Mouse (Mus musculus) thymus, adult 2 months (tissue): ENCODE data around the gene Zfp775. TPM values are rescaled to one million over a fixed set of nuclear protein-coding genes. Genes with fewer than 3 reads are reported as not detected.

Source experiments
- DNase-seq: peaks from one replicate; pipeline ENCODE4 v3.0.0; 2021
- H3K27ac ChIP-seq: fragments of 200-500 bp; 2 replicates; pipeline ENCODE4 v1.5.1; 2012; ENCODE audit warnings: low read length, control low read depth; ENCODE audit not compliant: control insufficient read depth, insufficient read depth
- H3K27me3 ChIP-seq: fragments of 200-500 bp; 2 replicates; pipeline ENCODE4 v1.6.1; 2012; ENCODE audit warnings: mild to moderate bottlenecking, low read length, moderate library complexity, mixed read lengths; ENCODE audit not compliant: control insufficient read depth, insufficient read depth
- H3K36me3 ChIP-seq: fragments of 200-500 bp; 2 replicates; pipeline ENCODE4 v1.6.1; 2012; ENCODE audit warnings: mild to moderate bottlenecking, low read length, moderate library complexity; ENCODE audit not compliant: control insufficient read depth, insufficient read depth
- H3K4me1 ChIP-seq: fragments of 200-500 bp; replicated peaks from 2 replicates; pipeline ENCODE4 v1.6.1; 2012; ENCODE audit warnings: low read length; ENCODE audit not compliant: control insufficient read depth, insufficient read depth
- H3K4me3 ChIP-seq: fragments of 200-500 bp; 2 replicates; pipeline ENCODE4 v1.5.1; 2012; ENCODE audit warnings: mild to moderate bottlenecking, low read length, control low read depth, moderate library complexity; ENCODE audit not compliant: control insufficient read depth, insufficient read depth
- CTCF ChIP-seq: fragments of 200-500 bp; IDR thresholded peaks from 2 replicates; pipeline ENCODE4 v1.5.1; 2012; ENCODE audit warnings: mild to moderate bottlenecking, control low read depth, low read length, moderate library complexity, borderline replicate concordance; ENCODE audit not compliant: control insufficient read depth, poor library complexity, insufficient read depth; ENCODE audit errors: extremely low read depth
- POLR2A ChIP-seq: fragments of 200-500 bp; IDR thresholded peaks from 2 replicates; pipeline ENCODE4 v1.6.1; 2012; ENCODE audit warnings: mild to moderate bottlenecking, low read length, control low read depth, moderate library complexity; ENCODE audit not compliant: control insufficient read depth, poor library complexity, insufficient read depth; ENCODE audit errors: extremely low read depth
- WGBS: fragments of 180-500 bp; shearing (Covaris S2); methylation state at CpG from one replicate; pipeline ENCODE4 v1.1.7; 2018; 5-methylcytosine and 5-hydroxymethylcytosine counted together
- polyA plus RNA-seq: library from polyadenylated mRNA; depleted of rRNA; stranded (reverse); fragments of >200 nt; gene quantifications from 2 replicates; pipeline ENCODE4 v1.2.3, GENCODE M21; 2012

Gene Zfp775
- polyA plus RNA-seq, 1 experiment: 8.2 TPM

DNA sequence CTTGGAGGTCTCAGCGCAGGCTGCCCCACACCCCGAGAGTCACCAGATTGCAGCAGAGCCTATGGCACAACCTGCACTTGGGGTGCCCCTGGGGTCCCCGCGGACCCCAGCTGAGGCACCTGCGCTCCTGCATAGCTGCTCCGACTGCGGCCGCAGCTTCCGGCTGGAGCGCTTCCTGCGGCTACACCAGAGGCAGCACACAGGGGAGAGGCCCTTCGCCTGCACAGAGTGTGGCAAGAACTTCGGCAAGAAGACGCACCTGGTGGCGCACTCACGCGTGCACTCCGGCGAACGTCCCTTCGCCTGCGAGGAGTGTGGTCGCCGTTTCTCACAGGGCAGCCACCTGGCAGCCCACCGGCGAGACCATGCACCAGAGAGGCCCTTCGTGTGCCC, 4.6 kb upstream of the Zfp775 start:
- H3K27me3 ChIP-seq: no peaks in the 10 kb centered on the region
- 98% methylated on average over 27 of the region's 27 CpGs for WGBS
- no peak for TF ChIP-seq CTCF
- TF ChIP-seq POLR2A: no peak
- no peaks in the 10 kb centered on the region for H3K36me3 ChIP-seq
- H3K4me1 ChIP-seq: peaks cover 22% of the 10 kb centered on the region
- no peak overlapping the region for H3K4me3 ChIP-seq
- no peak for DNase-seq
- H3K27ac ChIP-seq: no peak overlapping the region

DNA sequence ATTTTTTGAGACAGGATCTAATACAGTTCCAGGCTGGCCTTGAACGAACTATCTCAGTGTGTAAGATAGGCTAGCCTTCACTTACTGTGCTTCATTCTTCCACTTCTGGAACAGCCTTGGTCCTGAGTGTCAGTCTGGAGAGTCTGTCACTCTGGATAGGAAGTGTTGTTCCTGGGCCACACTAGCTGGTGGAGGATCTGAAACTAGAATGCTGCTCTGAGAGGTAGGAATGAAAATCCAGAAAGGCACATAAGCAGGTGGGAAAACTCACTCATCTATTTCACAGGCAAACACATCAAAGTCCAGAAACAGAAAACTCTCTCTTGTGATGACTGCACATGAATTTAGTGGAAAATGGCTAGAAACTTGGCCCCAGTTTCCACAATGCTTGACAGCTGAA, 1.3 kb upstream of the Zfp775 start:
- DNase-seq: no peak
- no peak overlapping the region for H3K27ac ChIP-seq
- WGBS: 98% methylated on average over 1 of the region's 1 CpGs
- TF ChIP-seq CTCF: no peak
- no peak for TF ChIP-seq POLR2A
- H3K4me3 ChIP-seq: no peak overlapping the region
- peaks cover 7% of the 10 kb centered on the region for H3K4me1 ChIP-seq
- H3K27me3 ChIP-seq: no peaks in the 10 kb centered on the region
- H3K36me3 ChIP-seq: no peaks in the 10 kb centered on the region

DNA sequence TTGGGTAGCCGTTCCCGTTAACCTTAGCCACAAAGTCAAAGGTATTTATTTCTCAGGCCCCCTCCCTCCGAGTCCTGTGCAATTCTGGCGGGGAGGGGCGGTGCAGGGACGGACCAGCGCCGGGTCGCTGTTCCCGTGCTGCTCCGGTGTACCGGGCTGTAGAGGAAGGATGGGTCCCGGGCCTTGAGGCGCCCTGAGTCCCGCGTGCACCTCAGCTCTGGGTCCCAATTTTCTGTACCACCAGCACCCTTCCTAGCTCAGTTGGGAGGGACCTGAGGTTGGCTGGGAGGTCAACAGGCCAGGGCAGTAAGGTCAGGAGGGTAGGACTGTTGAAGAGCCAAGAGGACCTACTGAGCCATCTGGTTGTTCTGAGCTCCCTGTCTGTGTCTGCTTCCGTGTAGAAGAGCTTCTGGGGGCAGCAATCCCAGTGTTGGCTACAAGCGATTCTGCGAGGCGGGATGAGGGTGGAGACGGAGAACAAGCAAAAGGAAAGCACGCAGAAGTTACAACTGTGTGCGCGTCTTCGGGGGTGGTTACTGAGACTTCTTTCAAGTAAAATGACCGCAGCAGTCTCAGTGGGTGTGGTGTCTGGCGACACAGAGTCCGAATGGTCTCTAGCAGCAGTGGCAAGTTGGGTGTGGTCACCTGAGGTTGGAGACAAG, 348 bp downstream of the Zfp775 start:
- under 1% methylated on average over 28 of the region's 28 CpGs for WGBS

DNA sequence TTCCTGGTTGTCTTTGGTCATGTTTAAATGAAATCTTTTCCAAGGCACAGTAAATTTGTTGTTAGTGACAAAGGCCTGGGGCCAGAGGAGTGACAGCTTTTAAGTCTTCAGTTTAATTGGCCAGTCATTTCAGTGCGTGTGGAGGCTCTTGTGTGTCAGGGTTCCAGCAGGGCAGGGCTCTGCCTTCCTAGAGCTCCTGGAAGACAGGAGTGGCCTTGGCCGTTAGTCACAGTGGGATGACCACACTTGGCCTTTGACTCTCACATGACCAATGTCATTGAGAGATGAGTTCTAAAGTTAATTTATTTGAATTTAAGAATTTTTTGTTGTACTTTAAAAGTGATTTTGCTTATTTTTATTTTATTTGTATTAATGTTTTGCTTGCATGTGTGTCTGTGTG, 6.3 kb downstream of the Zfp775 start:
- TF ChIP-seq POLR2A (no peak), CTCF (no peak)
- Histone ChIP-seq H3K4me3 (no peak overlapping the region), H3K27ac (no peak overlapping the region), H3K4me1 (peaks cover 14% of the 10 kb centered on the region; the same call in 1 of the 2 replicates), H3K27me3 (no peaks in the 10 kb centered on the region), H3K36me3 (no peaks in the 10 kb centered on the region)
- no peak for DNase-seq
- 94% methylated on average over 2 of the region's 2 CpGs for WGBS

More for the DNA sequence above, 348 bp downstream of the Zfp775 start:
- H3K36me3 ChIP-seq: no peaks in the 10 kb centered on the region
- H3K27me3 ChIP-seq: no peaks in the 10 kb centered on the region
- H3K4me1 ChIP-seq: peaks cover 7% of the 10 kb centered on the region
- no peak for DNase-seq
- H3K4me3 ChIP-seq: peak overlapping the region; percentile 96
- TF ChIP-seq POLR2A: no peak; the same call in 1 of the 2 replicates
- no peak overlapping the region for H3K27ac ChIP-seq

DNA sequence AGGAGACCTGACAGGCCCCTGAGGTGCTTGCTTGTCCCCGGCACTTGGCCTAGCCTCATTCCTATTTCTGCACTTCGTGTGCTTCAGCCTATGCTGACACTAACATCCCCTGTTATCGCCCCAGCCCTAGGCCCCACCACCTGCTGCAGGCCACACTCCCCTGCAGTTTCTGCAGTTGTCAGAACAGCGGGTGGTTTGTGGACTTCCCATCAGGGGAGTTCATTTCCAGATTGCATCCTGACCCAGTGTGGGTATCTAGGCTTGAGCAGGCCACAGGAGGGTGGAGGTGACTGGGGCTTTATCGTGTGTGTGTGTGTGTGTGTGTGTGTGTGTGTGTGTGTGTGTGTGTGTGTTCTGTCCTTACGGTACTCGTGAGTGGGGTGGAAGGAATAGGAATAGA, 7.6 kb downstream of the Zfp775 start:
- 42% methylated on average over 7 of the region's 7 CpGs for WGBS
- no peak for DNase-seq
- H3K4me3 ChIP-seq: no peak overlapping the region
- H3K4me1 ChIP-seq: peaks cover 14% of the 10 kb centered on the region; the same call in 1 of the 2 replicates
- no peaks in the 10 kb centered on the region for H3K27me3 ChIP-seq
- TF ChIP-seq POLR2A: no peak
- no peak for TF ChIP-seq CTCF
- H3K27ac ChIP-seq: no peak overlapping the region
- H3K36me3 ChIP-seq: no peaks in the 10 kb centered on the region

DNA sequence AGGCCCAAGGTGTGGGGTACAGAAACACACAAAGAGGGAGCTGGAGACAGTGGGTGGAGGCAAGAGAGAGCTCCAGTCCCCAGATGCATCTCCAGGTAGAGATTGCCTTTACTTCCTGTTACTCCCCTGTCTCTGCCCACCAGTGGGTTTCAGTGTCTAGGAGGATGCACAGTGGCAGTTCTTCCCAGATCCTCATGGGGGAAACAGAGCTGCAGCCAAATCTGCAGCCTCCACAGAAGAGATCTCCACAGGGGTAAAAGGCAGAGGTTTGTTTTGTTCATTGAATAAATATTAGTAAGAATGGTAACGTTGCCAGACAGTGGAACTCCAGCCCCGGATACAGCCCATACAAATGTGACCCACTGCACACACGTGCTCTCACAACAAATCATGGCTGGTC, 8.8 kb downstream of the Zfp775 start:
- TF ChIP-seq POLR2A (no peak), CTCF (no peak)
- DNase-seq: no peak
- Histone ChIP-seq H3K27me3 (no peaks in the 10 kb centered on the region), H3K4me3 (no peak overlapping the region), H3K27ac (no peak overlapping the region), H3K36me3 (no peaks in the 10 kb centered on the region), H3K4me1 (peaks cover 14% of the 10 kb centered on the region; the same call in 1 of the 2 replicates)
- WGBS: 90% methylated on average over 3 of the region's 3 CpGs

DNA sequence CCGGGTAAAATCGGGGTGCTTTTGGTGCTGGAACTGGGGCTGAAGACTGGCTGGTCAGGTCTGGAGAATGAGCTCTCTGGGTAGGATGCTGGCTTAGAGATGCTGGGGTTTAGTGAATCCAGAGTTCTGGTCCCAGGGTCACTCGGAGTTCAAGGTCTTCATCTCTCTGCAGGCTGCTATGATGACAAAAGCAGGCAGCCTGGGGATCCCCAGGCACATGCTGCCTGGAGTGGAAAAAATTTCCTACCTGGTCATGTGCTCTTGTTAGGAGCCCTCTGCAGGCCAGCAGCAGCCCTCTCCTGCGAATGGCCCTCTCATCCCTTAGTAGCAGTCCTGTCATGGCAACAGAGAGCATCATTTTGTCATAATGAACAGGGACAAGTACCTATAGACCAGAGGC, 11.6 kb downstream of the Zfp775 start:
- H3K4me1 ChIP-seq: peaks cover 14% of the 10 kb centered on the region; the same call in 1 of the 2 replicates
- no peak overlapping the region for H3K27ac ChIP-seq
- 97% methylated on average over 4 of the region's 4 CpGs for WGBS
- H3K36me3 ChIP-seq: no peaks in the 10 kb centered on the region
- H3K4me3 ChIP-seq: no peak overlapping the region
- no peak for DNase-seq
- TF ChIP-seq POLR2A (no peak), CTCF (no peak)
- H3K27me3 ChIP-seq: no peaks in the 10 kb centered on the region
